Mouse (Mus musculus) embryo, embryonic 10 days (tissue): ENCODE measurements around the gene Cst6.
"Not testable (repeated sequence)": the region's sequence is repeated elsewhere in the genome, so short reads cannot be mapped to it uniquely, and the experiment has no call there.

Experiments
- DNase-seq: peaks from one replicate; pipeline ENCODE4 v3.0.0-alpha.2; 2015; ENCODE audit warnings: low spot score

Gene Cst6

DNA sequence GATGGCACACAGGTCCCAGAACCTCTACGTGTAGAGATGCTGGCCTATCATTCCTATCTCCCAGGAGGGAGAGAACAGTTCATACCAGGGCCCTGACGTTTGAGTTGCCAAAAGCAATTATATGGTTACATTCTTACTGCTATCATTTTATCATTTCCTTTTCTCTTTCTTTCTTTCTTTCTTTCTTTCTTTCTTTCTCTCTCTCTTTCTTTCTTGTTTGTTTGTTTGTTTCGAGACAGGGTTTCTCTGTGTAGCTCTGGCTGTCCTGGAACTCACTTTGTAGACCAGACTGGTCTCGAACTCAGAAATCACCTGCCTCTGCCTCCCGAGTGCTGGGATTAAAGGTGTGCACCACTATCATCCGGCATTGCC lies at the start of gene Cst6:
Gene Cst6 (minus strand): TSS at position 73 of the 372 bp plus-strand sequence.
- DNase-seq: not testable (repeated sequence)

DNA sequence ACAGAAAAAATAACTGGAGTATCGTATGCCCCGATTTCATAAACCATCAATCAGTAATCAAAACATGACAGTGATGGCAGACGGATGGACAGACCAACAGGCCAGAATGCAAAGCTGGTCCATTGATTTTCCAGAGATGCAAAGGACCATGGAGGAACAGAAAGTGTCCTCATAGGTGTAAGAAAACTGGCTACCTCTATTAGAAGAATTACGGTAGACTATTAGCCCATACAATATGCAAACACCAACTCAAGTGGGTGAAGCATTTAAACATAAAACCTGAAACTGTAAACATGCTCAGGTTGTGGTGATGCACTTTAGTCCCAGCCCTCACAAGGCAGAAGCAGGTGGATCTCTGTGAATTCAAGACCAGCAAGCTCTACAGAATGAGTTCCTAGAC lies 46.0 kb upstream of the Cst6 start:
- DNase-seq: no peak

DNA sequence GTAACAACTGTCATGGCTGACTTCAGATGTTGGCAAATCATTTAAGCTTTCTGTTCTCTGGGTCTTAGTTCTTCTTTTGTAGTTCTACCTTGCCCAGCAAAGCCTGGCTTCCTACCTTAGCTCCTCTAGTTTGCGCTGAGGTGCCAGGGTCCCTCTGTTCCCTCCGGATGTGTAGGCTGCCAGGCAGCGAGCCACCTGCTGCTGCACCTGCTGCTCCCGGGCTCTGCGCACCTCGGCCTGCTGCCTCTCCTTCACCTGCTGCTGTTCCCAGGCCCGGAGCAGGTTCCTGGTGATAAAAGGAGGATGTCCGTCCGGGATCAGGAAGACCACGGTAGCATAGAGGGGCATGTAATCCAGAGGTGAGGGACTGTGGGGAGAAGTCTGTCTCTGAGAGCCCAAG lies 44.8 kb upstream of the Cst6 start:
- no peak for DNase-seq

DNA sequence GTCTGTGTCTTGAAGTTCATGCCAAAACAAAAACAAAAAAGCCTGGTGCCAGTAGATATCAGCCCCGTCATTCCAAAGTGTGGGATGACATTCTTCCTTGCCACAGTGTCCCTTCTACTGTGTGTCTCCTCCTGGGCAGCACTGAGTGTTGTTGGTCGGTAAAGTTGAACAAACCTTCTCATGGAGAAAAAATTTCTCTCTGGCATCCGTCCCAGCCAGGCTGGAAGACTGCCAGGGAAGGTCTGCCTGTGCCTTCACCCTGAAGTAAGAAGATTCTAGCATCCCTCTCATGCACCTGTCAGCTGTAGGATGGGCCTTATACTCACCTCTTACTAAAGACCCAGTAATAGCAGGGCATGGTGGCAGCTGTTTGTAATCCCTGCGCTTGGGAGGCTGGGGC lies 43.5 kb upstream of the Cst6 start:
- no peak for DNase-seq

DNA sequence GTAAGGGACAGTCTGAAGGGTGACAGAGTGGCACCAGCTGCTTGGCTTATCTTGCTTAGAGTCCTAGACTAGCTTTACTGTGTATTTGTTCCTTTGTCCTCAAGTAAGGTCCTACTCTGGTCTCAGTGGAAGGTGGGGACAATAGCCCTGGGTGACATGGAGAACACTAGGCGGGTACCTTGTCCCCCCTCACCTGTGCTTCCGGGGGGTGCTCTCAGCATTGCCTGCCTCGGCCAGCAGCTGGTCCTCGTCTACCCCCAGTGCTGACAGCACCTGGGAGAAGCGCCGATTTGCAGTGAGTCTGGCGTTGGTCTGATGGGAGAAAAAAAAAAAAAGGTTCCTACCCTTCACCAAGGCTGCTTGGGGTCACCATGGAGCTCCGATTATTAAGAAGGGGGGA lies 41.0 kb upstream of the Cst6 start:
- DNase-seq: no peak

DNA sequence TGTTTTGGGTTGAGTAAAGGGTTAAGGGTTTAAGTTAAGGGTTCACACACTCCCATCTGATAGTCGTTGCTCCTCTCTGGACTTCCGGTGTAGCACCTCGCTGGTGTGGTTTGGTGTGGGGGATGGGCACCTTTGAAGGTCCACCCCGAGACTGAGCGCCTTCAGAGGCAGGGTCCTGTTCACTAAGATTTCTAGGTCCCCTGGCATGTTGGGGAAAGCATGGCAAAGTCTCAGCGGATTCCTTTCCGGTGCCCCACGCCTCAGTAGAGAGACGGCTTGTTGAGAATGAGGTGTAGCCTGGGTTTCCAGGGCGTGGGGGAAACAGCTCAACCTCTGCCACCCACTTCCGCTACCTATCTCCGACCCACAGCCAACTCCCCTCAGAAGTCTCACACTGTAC lies 40.3 kb upstream of the Cst6 start:
- DNase-seq: peak; percentile 47

DNA sequence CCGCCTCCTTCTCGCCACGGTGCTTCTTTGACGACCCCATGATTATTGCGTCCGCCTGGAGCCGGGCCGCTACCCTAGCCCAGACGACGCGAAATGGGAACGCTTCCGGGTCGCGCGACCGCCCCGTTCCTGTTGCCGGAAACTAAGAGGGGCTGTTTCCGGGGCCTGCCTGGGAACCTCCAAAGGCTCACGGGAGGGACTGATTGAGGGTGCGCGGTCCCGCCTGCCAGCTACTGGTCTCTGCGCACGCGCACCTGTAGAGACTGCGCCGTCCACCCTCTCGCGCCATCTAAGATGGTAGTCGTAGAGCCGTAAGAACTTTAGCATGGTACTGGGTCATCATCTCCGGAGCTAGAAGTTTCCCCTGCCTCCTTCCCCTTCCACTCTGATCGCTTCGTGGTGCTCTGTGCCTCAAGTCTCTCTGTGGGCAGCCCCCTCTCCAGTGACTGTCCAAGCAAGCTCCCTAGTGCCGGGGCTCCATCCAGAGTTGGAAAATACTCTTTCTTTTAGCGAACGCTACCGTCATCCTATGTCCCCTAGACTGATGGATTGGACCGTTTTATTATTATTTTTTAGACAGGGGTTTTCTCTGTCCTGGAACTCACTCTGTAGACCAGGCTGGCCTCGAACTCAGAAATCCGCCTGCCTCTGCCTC lies 39.3 kb upstream of the Cst6 start, which contains the start of gene Sart1:
Gene Sart1 (minus strand): TSS at position 116 of the 655 bp plus-strand sequence.
- peak; percentile 98 for DNase-seq

DNA sequence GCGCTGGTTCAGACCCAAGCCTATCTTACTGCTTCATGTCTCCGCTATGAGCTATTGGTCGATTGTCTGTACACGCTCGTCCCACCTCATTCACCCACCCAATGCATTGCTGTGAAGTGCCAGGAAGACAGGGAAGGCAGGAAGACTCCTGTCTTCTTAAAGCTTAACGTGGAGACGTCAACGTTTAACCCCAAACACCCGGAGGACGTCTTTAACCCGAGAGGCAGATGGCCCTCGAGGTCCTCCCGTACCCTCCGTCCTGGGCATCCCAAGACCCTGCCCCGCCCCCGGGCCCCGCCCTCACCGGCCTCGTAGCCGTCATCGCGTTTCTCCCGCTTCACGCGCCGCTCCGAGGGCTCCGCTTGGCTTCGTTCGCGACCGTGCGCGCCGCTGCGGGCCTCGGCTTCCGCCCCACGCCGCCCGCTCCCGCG lies 38.7 kb upstream of the Cst6 start:
- DNase-seq: peak; percentile 27

DNA sequence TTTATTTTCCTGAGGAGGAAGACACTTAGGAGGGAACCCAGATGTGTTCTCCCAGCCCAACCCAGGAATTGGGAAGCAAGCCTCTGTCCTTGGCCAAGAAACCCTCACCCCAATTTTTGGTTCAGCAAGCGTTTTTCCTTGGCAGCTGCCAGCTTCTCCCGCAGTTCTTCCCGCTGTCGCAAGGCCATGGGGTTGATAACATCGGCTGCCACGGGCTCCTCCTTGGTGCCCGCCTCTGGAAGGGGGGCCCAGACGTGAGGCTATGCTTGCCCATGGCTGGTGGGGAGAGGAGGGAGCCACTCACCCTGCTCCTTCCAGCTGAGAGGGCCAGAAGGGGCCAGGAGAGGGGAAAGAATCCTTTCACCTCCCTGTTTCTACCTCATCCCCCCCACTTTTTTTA lies 35.3 kb upstream of the Cst6 start:
- no peak for DNase-seq

DNA sequence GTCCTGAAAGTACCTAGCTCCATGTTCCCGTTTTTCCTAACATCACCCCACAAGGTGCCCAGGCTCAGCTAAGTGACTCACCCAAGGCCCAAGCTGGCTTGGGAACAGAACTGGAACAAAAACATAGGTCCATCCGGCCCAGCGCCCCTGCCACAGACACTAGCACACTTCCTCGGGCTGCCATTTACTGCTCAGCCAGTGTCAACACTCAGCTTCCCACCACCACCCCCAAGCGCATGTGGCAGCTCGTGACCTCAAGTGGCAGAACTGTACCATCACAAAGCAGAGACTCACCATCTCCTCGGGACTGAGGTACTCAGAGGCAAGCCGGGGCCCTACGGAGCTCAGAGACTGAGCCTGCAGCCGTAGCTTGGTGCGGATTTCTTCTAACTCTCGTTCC lies 34.0 kb upstream of the Cst6 start:
- no peak for DNase-seq

DNA sequence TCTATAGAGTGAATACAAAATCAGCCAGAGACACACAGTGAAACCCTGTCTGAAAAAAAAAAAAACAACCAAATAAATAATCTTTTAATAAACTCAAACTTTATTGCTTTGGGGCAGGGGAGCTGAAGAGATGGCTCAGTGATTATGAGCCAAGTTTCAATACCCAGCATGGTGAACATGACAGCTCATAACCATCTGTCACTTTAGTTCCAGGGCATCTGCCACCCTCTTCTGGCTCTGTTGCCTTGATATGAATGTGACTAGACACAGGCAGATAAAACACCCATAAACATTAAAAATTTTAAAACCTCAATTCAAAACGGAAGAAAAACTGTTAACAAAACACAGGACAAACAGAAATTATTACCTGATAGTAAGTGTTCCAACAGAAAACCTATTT lies 28.1 kb upstream of the Cst6 start:
- DNase-seq: no peak

DNA sequence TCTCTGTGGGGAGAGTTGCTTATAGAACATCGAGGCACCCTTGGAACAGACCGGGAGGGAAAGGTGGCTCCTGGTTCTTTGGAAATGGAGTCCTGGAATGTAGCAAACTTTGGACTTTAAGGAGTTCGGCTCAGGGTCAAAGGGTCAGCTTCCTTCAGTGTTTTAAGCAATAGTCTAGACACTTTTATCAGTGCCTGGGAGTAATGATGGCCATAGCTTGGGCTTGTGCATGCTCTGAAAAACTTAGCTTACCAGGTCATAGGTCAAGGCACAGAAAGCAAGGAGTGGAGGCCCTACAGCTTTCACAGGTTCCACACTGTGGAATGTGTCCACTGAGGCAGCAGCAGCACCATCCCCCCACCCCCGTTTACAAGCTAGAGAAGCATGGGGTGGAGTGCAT lies 25.4 kb upstream of the Cst6 start:
- no peak for DNase-seq

DNA sequence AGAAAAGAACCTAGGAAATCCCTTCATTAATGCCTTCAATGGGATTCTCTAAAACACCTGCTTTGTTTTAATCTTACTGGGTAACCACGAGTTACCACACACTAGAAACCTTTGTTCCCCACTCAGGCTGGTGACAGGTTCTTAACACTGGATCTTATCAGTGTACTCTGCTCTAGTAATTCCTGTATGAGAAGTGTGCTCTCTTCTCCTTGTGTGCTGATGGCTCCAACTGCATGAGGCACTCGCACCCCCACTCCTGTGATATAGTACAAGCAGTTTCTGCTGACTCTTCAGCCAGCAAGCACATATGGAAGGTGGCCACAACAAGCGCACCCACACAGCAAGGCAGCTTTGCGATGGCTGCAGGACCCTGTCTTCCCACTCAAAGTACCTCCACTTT lies 24.8 kb upstream of the Cst6 start:
- DNase-seq: no peak

DNA sequence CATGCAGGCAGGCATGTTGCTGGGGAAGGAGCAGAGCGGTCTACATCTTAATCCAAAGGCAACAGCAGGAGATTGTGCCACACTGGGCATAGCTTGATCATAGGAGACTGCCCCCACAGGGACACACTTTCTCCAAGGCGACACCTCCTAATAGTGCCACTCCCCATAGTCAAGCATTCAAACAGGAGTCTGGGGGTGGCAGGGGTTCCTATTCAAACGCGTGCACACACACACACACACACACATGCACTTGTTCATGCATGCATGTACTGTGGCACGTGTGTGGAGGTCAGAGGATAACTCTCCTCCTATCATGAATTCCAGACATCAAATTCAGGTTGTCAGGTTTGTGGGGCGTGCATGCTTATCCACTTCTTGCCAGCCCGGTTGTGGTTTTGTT lies 23.4 kb upstream of the Cst6 start:
- no peak for DNase-seq

DNA sequence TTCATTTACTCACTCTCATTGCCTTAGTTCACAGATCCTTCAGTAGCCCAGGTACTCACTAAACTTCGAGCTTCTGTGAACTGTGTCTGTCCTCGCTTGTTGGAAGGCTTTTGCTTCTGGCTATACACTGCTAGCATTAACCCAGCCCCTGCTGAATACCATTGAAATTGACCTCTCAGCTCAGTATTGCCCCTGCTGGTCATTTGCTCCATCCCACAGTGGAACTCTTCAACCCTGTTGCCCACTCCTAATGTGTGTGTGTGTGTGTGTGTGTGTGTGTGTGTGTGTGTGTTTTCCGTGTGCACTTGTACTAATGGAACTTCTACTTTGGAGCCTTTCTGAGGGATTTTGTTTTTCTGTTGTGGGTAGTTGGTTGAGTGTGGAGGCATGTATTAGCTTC lies 21.6 kb upstream of the Cst6 start:
- no peak for DNase-seq

DNA sequence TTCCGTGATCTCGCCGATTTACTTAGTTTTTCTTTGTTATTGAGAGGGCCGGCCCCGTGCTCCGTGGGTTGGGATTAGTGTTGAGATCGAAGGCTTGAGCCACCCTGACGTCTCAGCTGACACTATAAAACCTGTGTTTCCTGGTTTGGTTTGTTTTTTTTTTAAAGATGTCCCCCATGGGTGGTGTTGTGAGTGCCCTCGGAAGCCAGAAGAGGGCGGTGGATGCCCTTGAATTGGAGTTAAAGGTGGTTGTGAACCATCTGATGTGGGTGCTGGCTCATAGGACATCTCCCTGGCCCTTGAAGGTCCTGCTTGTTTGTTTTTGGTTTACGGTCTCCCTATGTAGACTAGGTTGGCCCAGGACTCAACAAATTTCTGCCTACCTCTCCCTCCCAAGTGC lies 18.1 kb upstream of the Cst6 start:
- DNase-seq: no peak

DNA sequence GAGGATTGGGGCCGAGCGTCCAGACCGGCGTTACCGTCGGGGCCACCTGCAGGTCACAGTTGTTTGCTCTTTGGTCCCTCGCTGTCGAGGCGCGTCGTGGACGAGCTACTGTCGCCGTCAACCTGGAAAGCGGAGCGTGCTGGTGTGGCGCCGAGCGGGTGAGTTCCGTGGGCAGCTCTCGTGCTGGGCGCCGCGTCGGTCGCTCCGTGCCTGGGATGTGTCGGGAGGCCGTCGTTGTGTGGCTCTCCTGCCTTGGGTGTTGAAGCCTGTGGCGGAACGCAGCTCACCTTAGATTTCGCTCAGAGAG lies 17.6 kb upstream of the Cst6 start, which contains the start of gene Banf1:
Gene Banf1 (minus strand): TSS at position 116 of the 307 bp plus-strand sequence.
- DNase-seq: no peak

DNA sequence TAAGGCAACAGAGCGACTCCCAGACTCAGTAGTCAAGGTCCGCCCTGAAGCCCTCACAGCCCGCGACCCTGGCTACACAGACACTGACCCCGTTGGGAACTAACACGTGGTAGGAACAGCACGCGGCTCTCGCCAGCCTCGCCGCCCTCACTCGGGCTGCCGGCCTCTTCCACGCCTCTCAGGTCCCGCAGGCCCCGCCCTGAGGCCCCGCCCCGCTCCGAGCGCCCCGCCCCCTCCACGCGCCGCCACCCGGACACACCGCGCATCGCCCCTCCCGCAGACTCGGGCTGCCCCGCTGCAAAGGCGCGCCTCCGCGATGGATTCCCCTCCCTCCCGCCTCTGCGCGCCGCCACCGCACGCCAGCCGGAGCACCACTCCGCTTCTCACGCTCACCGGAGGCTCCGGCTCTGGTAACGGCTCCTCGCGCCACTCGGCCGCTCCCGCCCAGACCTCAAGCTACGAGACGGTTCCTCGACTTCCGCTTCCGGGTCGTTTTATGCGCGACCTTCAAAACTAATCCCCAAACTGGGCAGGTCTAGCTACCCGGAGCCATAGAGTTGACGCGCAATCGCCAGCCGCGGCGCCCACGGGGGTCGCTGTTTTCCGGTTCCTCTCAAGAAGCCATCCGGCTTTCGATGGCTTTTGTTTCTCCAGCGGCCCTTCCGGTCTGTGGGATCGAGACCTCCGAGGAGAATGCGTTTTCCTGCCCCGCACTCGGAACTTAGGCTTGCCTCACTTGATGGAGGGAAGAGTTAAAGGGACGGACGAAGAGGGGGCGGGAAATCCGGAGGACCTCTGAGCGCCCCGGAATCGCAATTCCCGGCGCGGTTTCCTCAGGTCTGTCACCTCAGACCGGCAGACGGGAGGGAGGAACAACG lies 17.0 kb upstream of the Cst6 start, which contains the start of gene Eif1ad:
Gene Eif1ad (plus strand): TSS at position 567 of the 878 bp plus-strand sequence.
- peak; percentile 97 for DNase-seq

DNA sequence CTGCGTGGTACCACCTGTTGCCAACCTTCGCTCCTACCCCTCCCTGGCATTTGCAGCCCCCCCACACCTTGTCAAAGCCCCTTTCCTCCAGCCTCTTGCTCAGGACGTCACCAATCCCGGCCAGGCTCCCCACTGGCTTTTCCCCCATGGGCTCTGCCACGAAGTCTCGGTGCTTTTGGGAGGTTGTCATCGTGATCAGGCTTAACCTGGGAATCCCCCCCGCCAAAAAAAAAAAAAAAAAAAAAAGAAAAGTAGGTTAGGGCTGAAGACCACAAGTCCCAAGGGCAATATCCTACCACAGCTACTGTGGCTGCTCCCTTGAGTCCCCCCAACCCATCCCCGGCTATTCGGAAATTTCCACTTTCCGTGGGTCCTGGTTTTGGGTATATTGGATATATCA lies 16.4 kb upstream of the Cst6 start:
- DNase-seq: no peak

DNA sequence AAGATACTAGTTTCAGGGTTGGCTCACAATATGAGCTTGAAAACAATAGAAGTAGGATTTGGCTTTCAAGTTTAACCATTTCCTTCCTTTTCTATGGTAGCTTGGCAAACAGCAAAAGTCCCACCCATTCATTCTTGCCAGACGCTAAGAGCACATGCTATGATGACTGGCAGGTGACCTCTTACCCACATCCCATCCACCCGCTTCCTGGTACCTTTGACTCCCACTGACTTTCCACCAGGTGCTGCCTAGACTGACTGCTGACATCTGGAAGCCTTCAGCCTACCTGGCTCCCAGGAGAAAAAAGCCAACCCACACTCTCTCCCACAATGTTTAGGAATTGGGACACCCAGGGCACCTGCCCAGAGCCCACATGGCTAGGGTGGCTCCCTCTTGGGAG lies 14.8 kb upstream of the Cst6 start:
- no peak for DNase-seq

DNA sequence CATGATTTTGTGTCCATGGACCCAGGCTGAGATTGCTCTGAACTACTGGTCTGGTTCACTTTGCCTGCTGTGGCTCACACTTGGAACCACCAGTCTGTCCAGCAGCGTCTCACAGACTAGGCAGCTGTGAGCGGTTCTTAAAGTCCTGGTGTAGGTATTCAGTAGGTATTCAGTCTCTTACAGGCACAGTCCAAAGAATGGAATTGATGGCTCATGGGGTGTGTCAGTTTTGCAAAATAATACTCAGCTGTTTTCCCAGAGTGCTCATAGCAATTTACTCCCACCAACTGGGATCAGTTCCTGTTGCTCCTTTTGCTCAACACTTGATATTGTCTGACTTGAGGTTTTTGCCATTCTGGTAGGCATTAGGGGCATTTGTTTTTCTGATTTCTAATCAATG lies 12.8 kb upstream of the Cst6 start:
- DNase-seq: no peak

DNA sequence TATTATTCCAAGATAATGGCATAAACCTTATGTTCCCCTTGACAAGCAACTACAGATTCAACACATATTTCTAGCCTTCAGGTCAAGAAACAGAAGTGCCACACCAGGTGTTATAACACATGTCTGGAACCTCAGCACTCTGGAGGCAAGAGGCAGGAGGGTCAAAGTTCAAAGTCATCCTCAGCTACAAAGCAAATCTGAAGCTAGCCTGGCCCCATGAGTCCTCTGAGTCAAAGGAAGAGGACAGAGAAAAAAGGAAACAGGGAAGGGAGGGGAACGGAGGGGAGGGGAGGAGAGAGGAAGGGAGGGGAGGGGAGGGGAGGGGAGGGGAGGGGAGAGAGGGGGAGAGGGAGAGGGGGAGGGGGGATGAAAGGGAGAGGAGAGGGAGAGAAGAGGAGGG lies 6.7 kb upstream of the Cst6 start:
- DNase-seq: peak; percentile 25

DNA sequence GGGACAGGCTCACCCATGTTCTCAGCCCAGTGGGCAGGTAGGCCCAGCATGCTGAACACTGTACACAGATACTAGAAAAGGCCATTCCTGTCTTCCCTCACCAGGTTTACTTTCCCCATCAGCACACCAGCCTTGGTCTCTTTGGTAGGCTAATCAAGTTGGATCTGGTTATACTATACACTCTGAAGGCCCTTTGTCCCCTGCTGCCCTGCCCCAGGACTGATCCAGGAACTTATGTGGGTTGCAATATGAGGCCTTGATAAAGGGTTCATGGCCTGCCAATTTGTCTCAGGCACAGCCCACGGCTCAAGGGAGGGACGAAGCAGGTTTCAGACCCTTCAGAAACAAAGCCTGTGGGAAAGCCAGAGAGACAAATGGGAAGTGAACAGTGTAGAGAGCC lies 4.2 kb upstream of the Cst6 start:
- no peak for DNase-seq
